Mouse (Mus musculus) heart, embryonic 13.5 days (tissue): Measurements from ENCODE around the gene Exoc4. TPM values are rescaled to one million over a fixed set of nuclear protein-coding genes. Genes with fewer than 3 reads are reported as not detected.
A peak's percentile ranks its signal among the peaks of the same experiment; 100 is the strongest.

Source experiments
- ATAC-seq: fragments of 200-750 bp; cut with Nextera tagmentation; 2 replicates; pipeline ENCODE4 v1.8.0; 2017; ENCODE audit warnings: moderate TSS enrichment; ENCODE audit not compliant: insufficient number of reproducible peaks, low FRiP score, low TSS enrichment; ENCODE audit errors: extremely low read depth
- H3K27ac ChIP-seq: fragments of 300-500 bp; sonication (generic); replicated peaks from 2 replicates; pipeline ENCODE4 v1.5.1; 2015; ENCODE audit warnings: moderate library complexity, mild to moderate bottlenecking, inconsistent platforms
- H3K27me3 ChIP-seq: fragments of 300-500 bp; sonication (generic); replicated peaks from 2 replicates; pipeline ENCODE4 v1.6.1; 2015; ENCODE audit warnings: mild to moderate bottlenecking, inconsistent platforms
- H3K36me3 ChIP-seq: fragments of 300-500 bp; sonication (generic); 2 replicates; pipeline ENCODE4 v1.6.1; 2015; ENCODE audit warnings: mild to moderate bottlenecking, inconsistent platforms
- H3K4me1 ChIP-seq: fragments of 300-500 bp; sonication (generic); 2 replicates; pipeline ENCODE4 v1.6.1; 2015; ENCODE audit warnings: inconsistent platforms
- H3K4me2 ChIP-seq: fragments of 300-500 bp; sonication (generic); 2 replicates; pipeline ENCODE4 v1.6.1; 2015; ENCODE audit warnings: inconsistent platforms, mild to moderate bottlenecking, moderate library complexity
- H3K4me3 ChIP-seq: fragments of 300-500 bp; sonication (generic); 2 replicates; pipeline ENCODE4 v1.5.1; 2015; ENCODE audit warnings: moderate library complexity, mild to moderate bottlenecking, inconsistent platforms
- H3K9ac ChIP-seq: fragments of 300-500 bp; sonication (generic); 2 replicates; pipeline ENCODE4 v1.6.1; 2015; ENCODE audit warnings: inconsistent platforms, mild to moderate bottlenecking, moderate library complexity
- H3K9me3 ChIP-seq: fragments of 300-500 bp; sonication (generic); 2 replicates; pipeline ENCODE4 v1.6.1; 2016; ENCODE audit warnings: inconsistent platforms
- WGBS: fragments of 180-500 bp; shearing (Covaris S2); methylation state at CpG from one replicate; pipeline ENCODE4 v1.1.7; 2015; ENCODE audit warnings: mixed read lengths; 5-methylcytosine and 5-hydroxymethylcytosine counted together
- polyA plus RNA-seq: library from polyadenylated mRNA; unstranded; fragments of >200 nt; fragmentation: Nextera tagmentation; extraction: Ambion mirVana; gene quantifications from 2 replicates; pipeline ENCODE4 v1.2.1, GENCODE M21; 2015

Gene Exoc4
- polyA plus RNA-seq, 1 experiment from 2014 or later = 31.3 TPM

DNA sequence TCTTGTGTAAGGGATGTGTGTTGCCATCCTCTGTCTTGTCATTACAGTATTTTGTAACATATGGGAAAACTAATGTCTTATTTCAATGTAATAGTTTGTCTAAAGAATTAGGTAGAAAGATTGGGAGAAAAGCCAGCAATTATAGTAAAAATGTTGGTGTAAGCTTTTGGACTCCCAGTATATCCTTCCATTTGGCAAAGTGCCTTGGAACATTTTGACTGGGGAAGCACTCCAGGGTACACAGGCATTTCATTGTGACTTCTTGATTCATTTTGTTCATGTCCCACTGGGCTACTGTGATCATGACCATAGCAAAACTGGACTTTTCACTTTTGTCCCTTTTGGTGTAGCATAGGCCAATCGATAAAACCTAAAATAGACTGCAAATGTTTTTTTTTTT is 61.6 kb downstream of the Exoc4 start:
- 90% methylated on average over 1 of the region's 1 CpGs for WGBS
- Histone ChIP-seq H3K4me3 (no peak overlapping the region), H3K9me3 (no peaks in the 10 kb centered on the region), H3K27ac (no peak overlapping the region), H3K4me1 (no peaks in the 10 kb centered on the region), H3K4me2 (no peak overlapping the region), H3K27me3 (no peaks in the 10 kb centered on the region), H3K36me3 (peaks cover 20% of the 10 kb centered on the region), H3K9ac (no peak overlapping the region)
- no peak for ATAC-seq

DNA sequence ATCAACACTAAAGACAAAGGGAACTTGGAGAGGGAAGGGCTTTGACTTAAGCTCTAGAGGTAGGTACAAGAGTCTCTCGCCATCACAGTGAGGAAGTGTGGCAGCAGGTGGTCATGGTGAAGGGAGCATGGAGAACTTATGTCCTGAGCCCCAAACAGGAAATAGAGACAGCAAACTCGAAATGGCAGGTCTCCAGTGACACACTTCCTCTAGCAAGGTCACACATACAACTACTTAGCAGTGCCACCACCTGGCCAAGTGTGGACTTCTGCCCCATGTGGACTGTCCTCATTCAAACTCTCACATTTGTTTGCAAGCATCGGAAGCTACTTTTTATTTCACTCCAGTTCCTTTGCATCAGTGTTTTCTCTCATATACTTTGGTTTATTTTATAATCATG is 74.0 kb downstream of the Exoc4 start:
- H3K36me3 ChIP-seq = 0 out of 2 replicates have a peak, but pooled peaks cover 4% of the 10 kb centered on the region
- ATAC-seq = no peak
- WGBS = 64% methylated on average over 3 of the region's 3 CpGs

DNA sequence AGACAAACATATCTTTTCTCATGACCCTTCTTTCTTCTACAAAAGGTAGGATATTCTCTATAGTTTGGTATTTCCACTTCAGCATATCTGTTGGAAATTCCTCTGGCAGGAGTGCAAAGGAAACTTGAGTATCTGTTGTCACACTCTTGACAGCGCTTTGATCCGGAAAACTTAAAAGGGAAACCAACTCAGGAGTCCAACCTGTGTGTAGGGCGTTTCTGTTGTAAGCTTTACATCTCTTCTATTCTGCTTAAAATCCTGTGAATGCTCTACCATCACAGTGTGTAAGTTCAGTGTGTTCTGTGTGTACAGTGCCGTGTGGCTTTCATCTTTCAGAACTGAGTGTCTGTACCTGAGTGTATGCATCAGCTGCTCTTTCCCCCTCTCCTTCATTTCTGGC is 74.5 kb downstream of the Exoc4 start:
- WGBS = 40% methylated on average over 4 of the region's 4 CpGs
- H3K4me2 ChIP-seq = peak overlapping the region; percentile 21

More for the DNA sequence above, 74.0 kb downstream of the Exoc4 start:
- no peaks in the 10 kb centered on the region for H3K9me3 ChIP-seq
- no peaks in the 10 kb centered on the region for H3K27me3 ChIP-seq
- no peak overlapping the region for H3K4me3 ChIP-seq
- H3K9ac ChIP-seq = no peak overlapping the region
- no peak overlapping the region for H3K27ac ChIP-seq
- no peak overlapping the region for H3K4me2 ChIP-seq
- H3K4me1 ChIP-seq = peaks cover 16% of the 10 kb centered on the region

DNA sequence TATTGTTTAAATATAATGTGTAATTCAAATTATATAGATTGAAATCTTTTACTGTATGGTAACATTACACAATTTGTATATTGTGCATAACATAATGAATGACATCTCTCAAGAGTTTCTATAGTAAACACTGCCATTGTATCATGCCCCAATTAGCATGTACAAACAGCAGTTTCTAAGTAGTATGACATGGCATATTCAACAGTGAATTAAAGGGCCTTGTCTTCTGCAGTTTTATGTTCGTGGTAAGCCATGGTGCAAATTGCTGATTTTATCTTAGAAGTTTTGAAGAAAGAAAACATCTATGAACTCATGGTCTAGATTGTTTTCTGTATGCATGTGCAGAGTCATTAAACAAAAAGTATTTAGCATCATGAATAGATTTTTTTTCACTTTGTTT is 79.4 kb downstream of the Exoc4 start:
- peaks cover 3% of the 10 kb centered on the region for H3K36me3 ChIP-seq
- H3K9me3 ChIP-seq = no peaks in the 10 kb centered on the region
- no peak overlapping the region for H3K9ac ChIP-seq
- no peaks in the 10 kb centered on the region for H3K27me3 ChIP-seq
- H3K4me1 ChIP-seq = peaks cover 24% of the 10 kb centered on the region
- no peak for ATAC-seq
- H3K4me2 ChIP-seq = no peak overlapping the region
- no peak overlapping the region for H3K27ac ChIP-seq
- H3K4me3 ChIP-seq = no peak overlapping the region
- WGBS = 77% methylated on average over 1 of the region's 1 CpGs

More for the DNA sequence above, 74.5 kb downstream of the Exoc4 start:
- no peak overlapping the region for H3K9ac ChIP-seq
- peaks cover 16% of the 10 kb centered on the region for H3K4me1 ChIP-seq
- no peak for ATAC-seq
- no peak overlapping the region for H3K4me3 ChIP-seq
- no peaks in the 10 kb centered on the region for H3K9me3 ChIP-seq
- no peaks in the 10 kb centered on the region for H3K27me3 ChIP-seq
- H3K27ac ChIP-seq = no peak overlapping the region
- H3K36me3 ChIP-seq = 0 out of 2 replicates have a peak, but pooled peaks cover 4% of the 10 kb centered on the region

DNA sequence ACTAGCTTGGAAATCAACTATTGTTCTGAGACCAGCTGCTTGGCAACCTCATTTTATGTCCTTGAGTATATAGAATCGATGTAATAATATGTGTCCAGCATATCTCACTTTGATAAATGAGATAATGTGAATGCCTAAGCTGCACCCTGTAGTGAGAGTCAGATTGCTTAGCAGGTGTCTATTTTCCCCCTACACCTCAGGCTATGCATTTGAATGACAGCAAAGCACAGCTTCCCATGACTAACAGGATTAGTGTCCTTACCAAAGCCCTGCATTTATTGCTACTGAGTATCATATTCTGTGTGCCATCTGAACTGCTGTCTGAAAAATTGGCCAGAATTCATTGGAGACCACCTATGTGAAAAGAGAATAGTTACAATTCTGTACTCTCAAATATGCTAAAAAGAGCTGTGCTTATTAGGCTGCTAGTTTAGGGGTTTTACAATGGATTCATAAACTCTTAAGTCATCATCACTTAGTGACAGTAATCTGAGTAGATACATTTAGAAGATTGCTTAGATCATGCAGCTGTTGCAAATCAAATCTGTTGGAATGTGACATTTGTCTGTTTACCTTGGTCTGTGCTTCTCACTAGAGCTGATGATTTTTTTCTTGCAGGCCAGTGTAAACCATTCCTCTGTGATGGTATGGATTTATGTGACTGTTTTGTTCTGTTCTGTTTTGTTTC is 98.3 kb downstream of the Exoc4 start:
- Histone ChIP-seq H3K27me3 (no peaks in the 10 kb centered on the region), H3K9ac (no peak overlapping the region), H3K4me3 (no peak overlapping the region), H3K4me2 (no peak overlapping the region), H3K4me1 (peaks cover 25% of the 10 kb centered on the region), H3K36me3 (no peaks in the 10 kb centered on the region), H3K27ac (no peak overlapping the region), H3K9me3 (no peaks in the 10 kb centered on the region)
- no peak for ATAC-seq
- 74% methylated on average over 1 of the region's 1 CpGs for WGBS

DNA sequence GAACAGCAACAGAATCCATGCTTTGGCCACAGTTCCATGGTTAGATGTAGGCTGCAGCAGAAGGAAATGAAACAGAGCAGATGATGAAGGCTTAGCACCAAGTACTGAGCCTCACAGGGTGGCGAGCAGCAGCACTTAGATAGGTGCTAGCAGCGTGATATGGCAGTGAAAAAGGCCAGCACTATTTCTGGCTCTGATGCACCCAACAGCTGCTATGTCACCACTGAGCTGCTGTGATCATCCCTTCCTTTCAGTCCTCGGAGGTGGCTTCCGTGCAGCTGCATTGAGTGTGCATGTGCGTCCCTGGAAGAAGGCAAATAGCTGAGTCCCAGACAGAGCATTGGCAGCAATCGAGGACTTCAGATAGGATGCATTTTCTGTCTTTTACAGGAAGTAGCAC is 112.7 kb downstream of the Exoc4 start:
- Histone ChIP-seq H3K9me3 (no peaks in the 10 kb centered on the region), H3K4me2 (peak overlapping the region; percentile 49), H3K4me3 (no peak overlapping the region), H3K4me1 (peaks cover 23% of the 10 kb centered on the region), H3K27ac (no peak overlapping the region), H3K27me3 (no peaks in the 10 kb centered on the region), H3K9ac (peak overlapping the region; percentile 28; the same call in 1 of the 2 replicates), H3K36me3 (0 out of 2 replicates have a peak, but pooled peaks cover 3% of the 10 kb centered on the region)
- 31% methylated on average over 6 of the region's 6 CpGs for WGBS
- ATAC-seq = no peak; the same call in 1 of the 2 replicates

DNA sequence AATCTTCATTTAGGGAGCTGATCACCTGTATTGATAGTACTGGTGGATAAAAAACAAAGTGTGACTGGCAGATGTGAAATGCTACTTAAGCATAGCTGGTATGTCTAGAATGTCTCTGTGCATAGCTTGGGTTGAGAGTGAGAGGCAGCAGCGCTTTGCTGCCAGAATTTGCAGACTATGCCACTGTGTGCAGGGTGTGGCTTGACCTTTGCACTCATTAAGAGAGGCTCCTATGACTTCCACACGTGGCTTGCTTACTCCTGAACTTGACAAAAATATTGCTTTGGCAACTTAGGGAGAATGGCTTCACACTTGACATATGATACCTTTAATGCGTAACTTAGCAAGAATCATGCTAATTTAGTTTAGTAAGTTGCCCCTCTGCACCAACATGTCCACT is 131.6 kb downstream of the Exoc4 start:
- no peaks in the 10 kb centered on the region for H3K9me3 ChIP-seq
- H3K27ac ChIP-seq = no peak overlapping the region
- no peak overlapping the region for H3K4me2 ChIP-seq
- 66% methylated on average over 3 of the region's 3 CpGs for WGBS
- H3K4me3 ChIP-seq = no peak overlapping the region
- 0 out of 2 replicates have a peak, but pooled peaks cover 7% of the 10 kb centered on the region for H3K4me1 ChIP-seq
- H3K36me3 ChIP-seq = no peaks in the 10 kb centered on the region
- no peak overlapping the region for H3K9ac ChIP-seq
- ATAC-seq = no peak
- H3K27me3 ChIP-seq = no peaks in the 10 kb centered on the region

DNA sequence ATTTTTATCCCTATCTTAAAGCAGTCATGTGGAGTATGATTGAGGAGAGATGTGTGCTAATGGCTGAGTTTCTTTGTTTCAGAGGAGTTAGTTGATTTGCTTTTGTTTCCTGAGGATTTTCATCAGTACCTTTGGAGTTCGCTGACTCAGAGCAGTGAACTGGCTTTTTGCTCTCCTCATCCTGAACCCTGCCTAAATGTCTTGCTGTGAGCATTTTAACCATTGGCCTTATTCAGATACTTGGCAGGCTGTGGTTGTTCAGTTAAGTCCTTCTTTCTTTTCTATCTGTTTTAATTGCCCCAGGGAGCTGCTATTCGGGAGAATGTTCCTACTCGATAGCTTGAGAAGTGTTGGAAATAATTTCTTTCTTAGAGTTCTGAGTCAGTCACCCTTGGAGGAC is 133.3 kb downstream of the Exoc4 start:
- Histone ChIP-seq H3K4me1 (0 out of 2 replicates have a peak, but pooled peaks cover 7% of the 10 kb centered on the region), H3K27me3 (no peaks in the 10 kb centered on the region), H3K9ac (no peak overlapping the region), H3K27ac (no peak overlapping the region), H3K4me2 (no peak overlapping the region), H3K9me3 (no peaks in the 10 kb centered on the region), H3K4me3 (no peak overlapping the region), H3K36me3 (no peaks in the 10 kb centered on the region)
- 87% methylated on average over 3 of the region's 3 CpGs for WGBS
- no peak for ATAC-seq

DNA sequence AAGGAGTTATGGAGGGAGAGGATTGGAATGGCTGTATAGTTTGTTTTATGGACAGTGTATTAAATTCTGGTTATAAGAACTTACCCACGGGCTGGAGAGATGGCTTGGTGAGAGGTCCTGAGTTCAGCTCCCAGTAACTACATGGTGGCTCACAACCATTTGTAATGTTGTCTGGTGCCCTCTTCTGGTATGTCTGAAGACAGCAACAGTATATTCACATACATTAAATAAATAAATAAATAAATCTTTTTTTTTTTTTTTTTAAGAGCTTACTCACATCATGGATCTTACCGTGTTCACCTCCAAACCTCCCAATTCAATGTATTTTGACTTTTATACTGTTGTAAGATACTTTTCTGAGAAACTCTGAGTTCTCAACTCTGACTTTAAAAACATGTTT is 143.1 kb downstream of the Exoc4 start:
- WGBS = 81% methylated on average over 2 of the region's 2 CpGs

DNA sequence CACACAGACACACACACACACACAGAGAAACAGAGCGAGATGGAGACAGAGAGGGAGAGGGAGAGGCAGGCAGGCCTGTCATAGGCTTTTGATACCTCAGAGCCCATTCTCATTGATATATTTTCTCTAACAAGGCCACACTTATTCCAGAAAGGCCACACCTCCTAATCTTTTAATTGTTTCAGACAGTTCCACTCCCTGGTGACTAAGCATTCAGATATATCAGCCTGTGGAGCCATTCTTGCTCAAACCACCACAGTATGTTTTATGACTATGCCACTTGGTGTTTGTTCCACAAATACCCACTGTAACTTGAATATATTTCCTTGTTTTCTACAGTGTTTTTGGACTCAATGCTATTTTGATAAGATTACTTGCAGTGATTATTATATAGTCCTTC is 150.6 kb downstream of the Exoc4 start:
- H3K27me3 ChIP-seq = no peaks in the 10 kb centered on the region
- H3K36me3 ChIP-seq = no peaks in the 10 kb centered on the region
- H3K27ac ChIP-seq = no peak overlapping the region
- no peaks in the 10 kb centered on the region for H3K9me3 ChIP-seq
- WGBS = 60% methylated on average over 1 of the region's 1 CpGs
- H3K4me2 ChIP-seq = no peak overlapping the region
- H3K4me3 ChIP-seq = no peak overlapping the region
- ATAC-seq = no peak
- H3K9ac ChIP-seq = no peak overlapping the region
- no peaks in the 10 kb centered on the region for H3K4me1 ChIP-seq

More for the DNA sequence above, 143.1 kb downstream of the Exoc4 start:
- no peaks in the 10 kb centered on the region for H3K4me1 ChIP-seq
- no peak for ATAC-seq
- no peaks in the 10 kb centered on the region for H3K27me3 ChIP-seq
- no peak overlapping the region for H3K4me2 ChIP-seq
- H3K9me3 ChIP-seq = no peaks in the 10 kb centered on the region
- H3K4me3 ChIP-seq = no peak overlapping the region
- no peaks in the 10 kb centered on the region for H3K36me3 ChIP-seq
- no peak overlapping the region for H3K27ac ChIP-seq
- no peak overlapping the region for H3K9ac ChIP-seq

DNA sequence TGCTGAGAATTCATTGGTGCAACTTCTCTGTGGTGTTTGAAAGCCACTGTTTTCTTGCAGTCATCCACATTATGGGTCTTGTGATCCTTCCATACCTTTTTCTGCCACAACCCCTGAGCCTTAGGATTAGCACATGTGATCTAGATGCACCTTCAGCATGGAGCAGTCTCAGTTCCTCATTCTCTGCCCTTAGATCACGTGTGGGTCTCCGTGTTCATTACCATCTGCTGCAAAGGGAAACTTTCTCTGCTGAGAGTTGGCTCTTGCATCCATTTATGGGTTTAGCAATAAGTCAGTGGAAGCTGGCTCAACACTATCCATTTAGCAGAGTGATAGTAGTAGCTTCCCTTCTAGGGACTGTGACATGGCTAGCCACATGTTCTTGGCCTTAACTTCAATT is 152.3 kb downstream of the Exoc4 start:
- Histone ChIP-seq H3K4me2 (no peak overlapping the region), H3K36me3 (no peaks in the 10 kb centered on the region), H3K4me1 (0 out of 2 replicates have a peak, but pooled peaks cover 5% of the 10 kb centered on the region), H3K27me3 (no peaks in the 10 kb centered on the region), H3K9ac (no peak overlapping the region), H3K27ac (no peak overlapping the region), H3K9me3 (no peaks in the 10 kb centered on the region), H3K4me3 (no peak overlapping the region)
- no peak for ATAC-seq
- 84% methylated on average over 2 of the region's 2 CpGs for WGBS
